Mouse (Mus musculus) lung, postnatal 10 days (tissue): ENCODE results near the gene Cyp4f39.
"Not testable (repeated sequence)": the region's sequence is repeated elsewhere in the genome, so short reads cannot be mapped to it uniquely, and the experiment has no call there.

Experiments
- DNase-seq: peaks from one replicate; pipeline ENCODE4 v3.0.0; 2021

The Cyp4f39 gene

GRCm38 (mm10) chr17:32477204-32477603, 24.7 kb downstream of the Cyp4f39 start:
- DNase-seq = no peak

- no peak for DNase-seq
Observed at GRCm38 (mm10) chr17:32478727-32479126, 26.2 kb downstream of the Cyp4f39 start.

GRCm38 (mm10) chr17:32479554-32480506, 27.3 kb downstream of the Cyp4f39 start:
- DNase-seq = peak; percentile 32

GRCm38 (mm10) chr17:32481766-32482165, 29.2 kb downstream of the Cyp4f39 start:
- no peak for DNase-seq

- peak; percentile 83 for DNase-seq
Observed at GRCm38 (mm10) chr17:32483200-32483599, 30.7 kb downstream of the Cyp4f39 start.

GRCm38 (mm10) chr17:32492349-32492980, 39.9 kb downstream of the Cyp4f39 start:
- peak; percentile 65 for DNase-seq

GRCm38 (mm10) chr17:32494601-32495000, 42.1 kb downstream of the Cyp4f39 start:
- DNase-seq = peak; percentile 83

- not testable (repeated sequence) for DNase-seq
Observed at GRCm38 (mm10) chr17:32500511-32500910, 48.0 kb downstream of the Cyp4f39 start.

- DNase-seq = no peak
Observed at GRCm38 (mm10) chr17:32501051-32501450, 48.5 kb downstream of the Cyp4f39 start.

GRCm38 (mm10) chr17:32503111-32503510, 50.6 kb downstream of the Cyp4f39 start:
- DNase-seq = no peak

GRCm38 (mm10) chr17:32505851-32506728, 53.6 kb downstream of the Cyp4f39 start, which contains the start of gene Cyp4f17:
Cyp4f17 (plus strand) TSS chr17:32506050.
- DNase-seq = peak; percentile 46

- DNase-seq = peak; percentile 11
Observed at GRCm38 (mm10) chr17:32506729-32507245, 54.3 kb downstream of the Cyp4f39 start.

- DNase-seq = no peak
Observed at GRCm38 (mm10) chr17:32516126-32516525, 63.6 kb downstream of the Cyp4f39 start.

GRCm38 (mm10) chr17:32521981-32522380, 69.5 kb downstream of the Cyp4f39 start:
- no peak for DNase-seq

- no peak for DNase-seq
Observed at GRCm38 (mm10) chr17:32522386-32522785, 69.9 kb downstream of the Cyp4f39 start.

- DNase-seq = no peak
Observed at GRCm38 (mm10) chr17:32522816-32523215, 70.3 kb downstream of the Cyp4f39 start.

GRCm38 (mm10) chr17:32523895-32524294, 71.4 kb downstream of the Cyp4f39 start:
- DNase-seq = no peak

- DNase-seq = not testable (repeated sequence)
Observed at GRCm38 (mm10) chr17:32526341-32526740, 73.8 kb downstream of the Cyp4f39 start.

GRCm38 (mm10) chr17:32527748-32528147, 75.2 kb downstream of the Cyp4f39 start:
- DNase-seq = no peak

- peak; percentile 94 for DNase-seq
Observed at GRCm38 (mm10) chr17:32528408-32529337, 76.2 kb downstream of the Cyp4f39 start.

- not testable (repeated sequence) for DNase-seq
Observed at GRCm38 (mm10) chr17:32532356-32532755, 79.8 kb downstream of the Cyp4f39 start.
